Mouse (Mus musculus): Measurements from ENCODE around the gene Thbd. TPM values are rescaled to one million over a fixed set of nuclear protein-coding genes. Genes with fewer than 3 reads are reported as not detected.

The Thbd gene
- polyA plus RNA-seq, 1 experiment from 2014 or later, result 29.1 TPM

DNA sequence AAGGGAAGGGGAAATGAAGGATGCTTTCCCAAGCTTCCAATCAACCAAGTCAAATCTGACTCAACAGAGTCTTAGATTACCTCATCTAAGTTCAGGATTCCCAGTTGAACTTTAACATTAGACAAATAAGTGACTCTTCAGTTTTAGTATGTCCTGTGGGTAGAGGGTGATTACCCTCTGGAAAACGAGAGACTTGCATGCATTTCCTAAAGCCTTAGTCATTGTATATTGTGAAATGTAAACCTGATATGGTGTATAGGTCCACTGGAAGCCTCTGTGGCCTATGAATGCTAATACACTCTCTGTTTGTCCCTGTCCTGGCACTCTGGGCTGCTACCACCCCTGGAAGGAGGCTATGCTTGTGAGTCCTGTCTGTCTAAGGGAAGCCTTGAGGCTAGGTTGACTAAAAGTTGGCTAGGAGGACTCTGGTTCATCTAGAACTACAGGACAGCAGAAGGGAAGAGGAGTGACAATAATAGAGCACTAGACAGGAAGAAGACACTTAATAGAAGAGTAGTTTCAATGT is 29.1 kb downstream of the Thbd start:
- Histone ChIP-seq H3K27me3 (no peaks in the 10 kb centered on the region; the same call in 1 of the 2 replicates), H3K9me3 (no peaks in the 10 kb centered on the region), H3K4me2 (no peak overlapping the region), H3K9ac (no peak overlapping the region), H3K4me3 (no peak overlapping the region), H3K27ac (no peak overlapping the region), H3K4me1 (no peaks in the 10 kb centered on the region), H3K36me3 (no peaks in the 10 kb centered on the region)
- no peak for ATAC-seq (ENCODE audit: insufficient number of reproducible peaks, low FRiP score, low TSS enrichment, low read depth)
- WGBS, result 73% methylated on average over 1 of the region's 1 CpGs

- peak; percentile 44; the same call in 1 of the 2 replicates for ATAC-seq (ENCODE audit: insufficient number of reproducible peaks, low FRiP score, low TSS enrichment, low read depth)
- Histone ChIP-seq H3K27me3 (no peaks in the 10 kb centered on the region; the same call in 1 of the 2 replicates), H3K9me3 (no peaks in the 10 kb centered on the region), H3K27ac (no peak overlapping the region), H3K9ac (no peak overlapping the region), H3K4me3 (no peak overlapping the region), H3K4me2 (no peak overlapping the region), H3K36me3 (no peaks in the 10 kb centered on the region), H3K4me1 (no peaks in the 10 kb centered on the region)
- WGBS, result 70% methylated on average over 10 of the region's 10 CpGs
Observed at GRCm38 (mm10) chr2:148375326-148376150, 32.5 kb downstream of the Thbd start.

GRCm38 (mm10) chr2:148373602-148374071 is 34.4 kb downstream of the Thbd start:
- WGBS, result 55% methylated on average over 2 of the region's 2 CpGs
- no peak overlapping the region for H3K9ac ChIP-seq
- no peaks in the 10 kb centered on the region; the same call in 1 of the 2 replicates for H3K27me3 ChIP-seq
- no peaks in the 10 kb centered on the region for H3K36me3 ChIP-seq
- no peaks in the 10 kb centered on the region for H3K4me1 ChIP-seq
- H3K9me3 ChIP-seq, result no peaks in the 10 kb centered on the region
- no peak overlapping the region for H3K4me2 ChIP-seq
- H3K4me3 ChIP-seq, result no peak overlapping the region
- H3K27ac ChIP-seq, result no peak overlapping the region
- ATAC-seq (ENCODE audit: insufficient number of reproducible peaks, low FRiP score, low TSS enrichment, low read depth), result no peak

DNA sequence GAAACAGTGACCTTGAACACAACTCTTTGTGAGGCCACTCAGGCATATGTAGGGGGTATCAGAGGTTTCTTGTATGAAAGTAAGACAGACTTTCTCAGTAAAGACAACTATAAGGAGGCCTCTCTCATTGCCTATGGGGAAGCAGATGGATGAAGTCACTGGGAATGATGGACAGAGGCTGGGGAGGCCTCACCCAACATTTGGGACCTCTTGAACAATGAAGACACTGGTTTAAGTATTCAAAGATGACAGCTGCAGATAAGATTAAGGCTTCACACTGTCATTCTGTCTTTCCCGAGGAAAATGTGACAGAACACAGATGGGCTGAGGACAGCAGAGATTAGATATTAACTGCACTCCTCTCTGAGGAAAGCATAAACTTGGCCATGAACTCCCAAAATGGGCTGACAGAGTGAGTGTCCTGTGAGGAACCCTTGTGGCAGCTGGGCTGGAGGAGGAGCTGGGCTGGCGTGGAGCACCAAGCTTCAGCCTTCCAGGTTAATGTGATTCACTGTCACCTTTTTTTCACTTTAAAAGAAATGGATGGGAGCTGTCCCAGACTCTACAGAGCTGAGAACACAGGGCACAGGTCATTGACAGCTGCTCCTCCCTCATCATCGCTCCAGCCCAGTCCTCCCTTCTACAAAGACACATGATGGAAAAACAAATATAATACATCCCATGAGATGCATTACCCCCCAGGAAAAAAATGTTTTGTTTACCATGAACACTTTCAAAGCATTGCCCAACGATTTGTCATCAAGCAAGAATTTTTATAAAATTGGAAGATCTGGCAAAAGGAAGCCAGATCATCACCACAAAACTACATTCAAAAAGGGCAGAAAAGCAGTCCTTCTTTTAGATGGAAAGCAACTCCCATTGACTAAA is 36.0 kb downstream of the Thbd start:
- Histone ChIP-seq H3K4me1 (no peaks in the 10 kb centered on the region), H3K27me3 (no peaks in the 10 kb centered on the region), H3K4me2 (no peak overlapping the region), H3K36me3 (no peaks in the 10 kb centered on the region), H3K27ac (no peak overlapping the region), H3K9me3 (no peaks in the 10 kb centered on the region), H3K9ac (no peak overlapping the region), H3K4me3 (no peak overlapping the region)
- 74% methylated on average over 4 of the region's 4 CpGs for WGBS
- ATAC-seq (ENCODE audit: insufficient number of reproducible peaks, low FRiP score, low TSS enrichment, low read depth), result no peak

- Histone ChIP-seq H3K27ac (no peak overlapping the region), H3K4me1 (no peaks in the 10 kb centered on the region), H3K4me2 (no peak overlapping the region), H3K27me3 (no peaks in the 10 kb centered on the region), H3K9me3 (no peaks in the 10 kb centered on the region), H3K36me3 (no peaks in the 10 kb centered on the region), H3K9ac (no peak overlapping the region), H3K4me3 (no peak overlapping the region)
- ATAC-seq (ENCODE audit: insufficient number of reproducible peaks, low FRiP score, low TSS enrichment, low read depth), result no peak
- 24% methylated on average over 1 of the region's 1 CpGs for WGBS
Observed at GRCm38 (mm10) chr2:148365227-148365626, 42.8 kb downstream of the Thbd start.

GRCm38 (mm10) chr2:148364536-148364935 is 43.5 kb downstream of the Thbd start:
- H3K4me3 ChIP-seq, result no peak overlapping the region
- no peaks in the 10 kb centered on the region for H3K27me3 ChIP-seq
- no peaks in the 10 kb centered on the region for H3K36me3 ChIP-seq
- no peaks in the 10 kb centered on the region for H3K9me3 ChIP-seq
- no peak overlapping the region for H3K9ac ChIP-seq
- H3K4me1 ChIP-seq, result no peaks in the 10 kb centered on the region
- H3K4me2 ChIP-seq, result no peak overlapping the region
- no peak for ATAC-seq (ENCODE audit: insufficient number of reproducible peaks, low FRiP score, low TSS enrichment, low read depth)
- WGBS, result 90% methylated on average over 3 of the region's 3 CpGs
- no peak overlapping the region for H3K27ac ChIP-seq

DNA sequence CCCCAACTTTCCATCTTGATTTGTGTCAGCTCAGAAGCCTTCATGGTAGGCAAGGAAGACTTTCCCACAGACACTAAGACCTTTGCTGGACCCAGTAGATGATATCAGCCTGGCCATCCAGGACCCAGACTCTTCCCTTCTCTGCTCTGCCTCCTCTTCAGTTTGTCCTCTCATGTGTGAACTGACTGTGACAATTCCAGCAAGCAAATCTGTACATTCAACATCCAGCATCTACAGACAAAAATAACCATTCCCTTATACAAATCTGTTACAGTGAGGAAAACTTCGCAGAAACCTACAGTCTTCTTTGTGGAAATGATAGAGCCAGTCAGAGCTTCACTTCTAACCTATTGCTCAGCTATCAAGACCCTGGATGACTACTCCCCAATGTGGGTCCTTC is 50.8 kb downstream of the Thbd start:
- Histone ChIP-seq H3K4me2 (no peak overlapping the region), H3K36me3 (no peaks in the 10 kb centered on the region), H3K4me3 (no peak overlapping the region), H3K9ac (no peak overlapping the region), H3K9me3 (no peaks in the 10 kb centered on the region), H3K4me1 (no peaks in the 10 kb centered on the region), H3K27ac (no peak overlapping the region), H3K27me3 (no peaks in the 10 kb centered on the region)
- ATAC-seq (ENCODE audit: insufficient number of reproducible peaks, low FRiP score, low TSS enrichment, low read depth), result no peak
- WGBS, result 80% methylated on average over 1 of the region's 1 CpGs

Other genes with a start within 250 kb of the Thbd start
- gene Sstr4, start 12.8 kb downstream of the Thbd start, polyA plus RNA-seq (2015; fragmentation: Nextera tagmentation; extraction: Ambion mirVana), result 3.1 and 3.9 TPM in 2 replicates
- 12.1 and 12.7 TPM in 2 replicates for gene Cd93, start 35.4 kb upstream of the Thbd start, polyA plus RNA-seq (2015; fragmentation: Nextera tagmentation; extraction: Ambion mirVana)